Mouse (Mus musculus) kidney, postnatal 10 days (tissue): ENCODE results near the gene Tatdn3.
A peak's percentile ranks its signal among the peaks of the same experiment; 100 is the strongest.

ENCODE experiments used
- DNase-seq: peaks from one replicate; pipeline ENCODE4 v3.0.0; 2021; ENCODE audit warnings: mixed read lengths

The Tatdn3 gene

GRCm38 (mm10) chr1:191075199-191075883 lies 12.6 kb upstream of the Tatdn3 start:
- peak; percentile 82 for DNase-seq

DNA sequence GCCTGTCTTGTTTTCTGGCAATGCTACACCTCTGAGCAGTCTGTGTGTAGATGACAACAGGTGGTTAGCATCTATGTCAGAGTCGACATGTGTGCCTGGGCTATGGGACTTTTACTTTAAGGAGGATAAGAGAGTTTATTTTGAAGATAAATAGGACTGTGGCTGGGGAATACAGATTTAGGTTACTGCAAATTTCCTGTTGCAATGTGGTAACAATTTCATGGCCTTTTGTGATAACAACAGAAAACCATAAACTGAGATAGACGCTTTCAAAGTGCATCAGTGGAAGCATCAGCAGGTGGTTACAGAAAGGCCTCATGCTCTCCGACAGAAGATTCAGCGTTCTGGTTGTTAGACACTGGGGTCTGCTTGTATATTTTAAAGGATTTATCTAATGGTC lies 10.8 kb upstream of the Tatdn3 start:
- no peak for DNase-seq

GRCm38 (mm10) chr1:191073001-191073400 lies 10.3 kb upstream of the Tatdn3 start:
- DNase-seq: peak; percentile 88

DNA sequence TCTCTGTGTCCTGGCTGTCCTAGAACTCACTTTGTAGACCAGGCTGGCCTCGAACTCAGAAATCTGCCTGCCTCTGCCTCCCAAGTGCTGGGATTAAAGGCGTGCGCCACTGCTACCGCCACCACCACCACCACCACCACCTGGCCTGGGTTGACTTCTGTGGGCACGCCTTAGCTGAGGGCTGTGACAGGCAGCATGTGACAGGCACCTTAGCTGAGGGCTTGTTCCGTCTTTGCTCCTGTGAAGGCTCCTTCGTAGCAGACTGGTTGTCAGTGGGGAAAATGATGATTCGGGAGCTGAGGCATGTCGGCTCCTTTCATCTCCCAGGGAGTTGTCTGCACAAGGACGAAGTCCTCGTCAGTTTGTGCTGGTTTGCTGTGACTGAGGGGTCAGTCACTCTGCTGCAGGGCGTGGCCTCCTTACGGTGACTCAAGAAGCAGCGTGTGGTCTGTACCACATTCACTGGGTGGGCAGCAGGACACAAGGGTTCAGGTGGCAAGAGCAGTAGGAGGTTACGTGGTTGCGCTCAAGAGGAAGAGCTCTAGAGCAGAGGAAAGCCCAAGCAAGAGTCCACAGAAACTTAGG lies 9.7 kb upstream of the Tatdn3 start:
- no peak for DNase-seq

DNA sequence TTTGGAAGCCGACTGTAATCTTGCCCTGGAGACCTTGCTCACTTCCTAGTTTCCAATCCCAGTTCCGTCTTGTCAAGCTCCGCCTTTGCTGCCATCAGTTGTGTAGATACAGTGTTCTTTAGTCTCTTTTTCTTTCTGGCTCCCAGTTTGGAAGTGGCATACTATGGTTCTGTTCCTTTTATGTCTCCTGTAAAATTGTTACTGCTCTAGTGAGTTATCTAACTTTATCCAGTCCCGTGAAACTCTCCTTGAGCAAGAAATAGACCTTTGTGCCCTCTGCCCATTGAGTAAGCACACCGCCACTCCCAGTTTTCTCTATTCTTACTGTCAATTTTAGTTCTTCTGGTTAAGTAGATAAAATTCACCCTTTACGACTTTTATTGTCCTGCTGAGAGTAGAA lies 8.9 kb upstream of the Tatdn3 start:
- DNase-seq: no peak

DNA sequence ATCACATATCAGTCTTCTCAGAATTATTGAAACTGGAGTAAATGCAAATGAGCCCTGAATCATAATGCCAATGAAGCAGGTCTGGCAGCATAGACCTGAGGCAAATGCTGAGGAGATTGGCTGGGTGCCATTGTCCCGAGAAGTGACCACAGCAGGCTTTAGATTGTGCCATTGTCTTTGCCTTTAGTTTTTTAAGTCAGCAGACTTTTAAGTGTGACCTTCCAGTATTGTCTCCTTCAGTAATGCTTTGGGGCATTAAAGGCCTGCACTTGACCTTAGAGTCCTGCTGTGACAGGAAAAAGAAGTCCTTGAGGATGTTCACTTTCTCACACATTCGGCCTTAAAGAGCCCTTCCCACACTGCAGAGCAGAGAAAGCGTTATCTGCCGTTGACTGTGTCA lies 7.5 kb upstream of the Tatdn3 start:
- no peak for DNase-seq

GRCm38 (mm10) chr1:191068377-191068776 lies 5.6 kb upstream of the Tatdn3 start:
- DNase-seq: peak; percentile 53

DNA sequence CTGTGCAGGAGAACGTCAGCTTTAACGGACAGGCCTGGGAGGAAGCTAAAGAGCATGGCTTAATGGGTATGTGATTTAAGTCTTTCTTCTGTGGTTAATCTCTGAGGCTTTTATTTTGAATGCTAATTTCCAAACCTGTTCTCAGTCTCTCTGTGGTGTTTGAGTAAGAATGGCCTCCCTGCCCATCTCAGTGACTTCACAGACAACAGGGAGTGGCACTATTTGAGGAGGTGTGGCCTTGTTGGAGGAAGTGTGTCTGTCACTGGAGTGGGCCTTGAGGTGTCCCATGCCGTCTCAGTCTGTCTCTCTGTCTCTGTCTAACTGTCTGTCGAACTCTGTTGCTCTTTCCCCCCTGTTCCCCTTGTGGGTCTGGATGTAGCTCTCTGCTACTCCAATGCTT lies 2.5 kb upstream of the Tatdn3 start:
- DNase-seq: no peak

GRCm38 (mm10) chr1:191064535-191064934 lies 1.8 kb upstream of the Tatdn3 start:
- no peak for DNase-seq

DNA sequence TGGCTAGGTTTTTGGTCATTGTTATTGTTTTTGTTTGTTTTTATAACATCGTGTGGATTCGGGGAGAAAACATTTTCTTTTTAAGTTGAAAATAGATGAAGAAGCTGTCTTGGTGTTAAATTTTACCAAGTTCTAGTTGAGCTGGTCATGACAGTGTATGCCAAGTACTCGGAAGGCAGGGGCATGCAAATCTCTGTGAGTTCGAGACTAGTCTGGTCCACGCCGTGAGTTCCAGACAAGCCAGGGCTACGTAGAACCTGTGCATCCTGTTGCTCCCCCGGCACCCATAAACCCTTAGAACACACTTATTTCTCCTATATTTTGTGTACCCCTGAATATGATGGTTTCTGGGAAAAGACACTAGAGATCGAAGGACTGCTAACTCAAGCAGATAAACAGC lies 968 bp upstream of the Tatdn3 start:
- DNase-seq: no peak

DNA sequence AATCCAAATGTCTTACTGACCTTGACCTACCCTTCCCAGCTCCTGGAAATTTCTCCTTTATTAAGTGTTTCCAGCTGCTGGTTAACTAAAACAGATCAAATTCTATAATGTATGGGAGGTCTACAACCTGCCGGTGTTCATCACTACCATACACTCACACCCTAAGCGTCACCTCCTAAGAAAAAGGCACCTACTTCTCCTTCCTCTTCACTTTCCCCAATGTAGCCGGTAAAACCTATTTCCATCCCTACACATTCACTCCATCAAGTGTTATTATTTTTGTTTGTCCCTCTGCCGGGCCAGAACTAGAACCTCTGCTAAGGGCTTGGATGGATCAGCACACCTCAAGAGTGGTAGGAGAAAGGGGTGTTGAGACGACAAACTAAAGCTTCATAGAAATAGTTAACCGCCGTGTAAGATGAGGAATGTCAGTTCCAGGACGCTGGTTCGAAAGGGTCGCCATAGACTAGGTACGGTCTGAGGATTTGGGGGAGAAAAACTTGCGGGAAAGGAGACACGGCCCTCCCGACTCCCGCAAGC lies 421 bp downstream of the Tatdn3 start:
- no peak for DNase-seq

DNA sequence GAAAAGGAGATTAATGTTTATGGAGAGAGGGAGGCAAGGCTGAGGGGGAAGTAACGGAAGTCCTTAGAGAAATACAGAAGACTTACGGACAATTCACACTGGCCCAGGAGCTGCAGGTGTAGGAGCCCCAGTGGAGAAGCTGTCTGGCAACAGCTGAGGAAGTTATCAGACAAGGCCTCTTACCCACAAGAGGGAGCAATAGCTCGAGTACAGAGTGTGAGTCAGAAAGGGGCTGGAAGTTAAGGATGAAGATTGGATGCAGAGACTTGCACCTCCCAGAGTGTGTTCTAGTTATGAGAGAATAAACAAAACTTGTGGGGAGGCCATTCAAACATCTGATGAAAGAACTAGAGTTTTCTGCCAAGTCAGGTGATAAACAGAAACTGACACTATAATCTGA lies 5.3 kb downstream of the Tatdn3 start:
- no peak for DNase-seq

GRCm38 (mm10) chr1:191055533-191055873 lies 7.2 kb downstream of the Tatdn3 start:
- DNase-seq: no peak

DNA sequence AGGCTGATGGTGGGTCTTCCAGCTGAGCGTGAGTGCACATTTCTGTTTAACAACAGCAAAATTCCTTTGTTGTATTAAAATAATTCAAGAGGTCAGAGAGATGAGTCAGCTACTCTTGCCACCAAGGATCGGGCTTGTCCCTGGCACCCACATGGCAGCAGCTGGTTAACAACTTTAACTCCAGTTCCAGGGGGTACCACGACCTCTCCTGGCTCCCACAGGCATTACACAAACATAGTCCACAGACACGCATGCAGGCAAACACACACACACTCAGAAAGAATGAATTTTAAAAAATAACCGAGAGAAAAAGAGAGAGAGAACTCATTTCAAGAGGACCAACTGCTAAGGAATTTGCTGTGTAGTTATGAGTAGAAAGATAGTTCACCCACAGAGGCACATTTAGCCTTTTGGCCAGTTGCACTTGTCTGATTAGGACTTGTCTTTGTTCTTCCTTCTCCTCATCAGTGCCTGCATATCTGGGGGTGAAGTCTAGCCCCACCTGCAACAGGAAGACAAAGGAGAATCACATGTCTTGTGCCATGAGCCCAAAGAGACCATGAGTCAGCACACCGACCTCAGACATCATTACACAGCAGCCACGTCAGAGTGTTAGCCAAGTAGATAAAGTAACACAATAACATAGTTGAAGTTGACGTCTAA lies 7.7 kb downstream of the Tatdn3 start:
- DNase-seq: no peak

DNA sequence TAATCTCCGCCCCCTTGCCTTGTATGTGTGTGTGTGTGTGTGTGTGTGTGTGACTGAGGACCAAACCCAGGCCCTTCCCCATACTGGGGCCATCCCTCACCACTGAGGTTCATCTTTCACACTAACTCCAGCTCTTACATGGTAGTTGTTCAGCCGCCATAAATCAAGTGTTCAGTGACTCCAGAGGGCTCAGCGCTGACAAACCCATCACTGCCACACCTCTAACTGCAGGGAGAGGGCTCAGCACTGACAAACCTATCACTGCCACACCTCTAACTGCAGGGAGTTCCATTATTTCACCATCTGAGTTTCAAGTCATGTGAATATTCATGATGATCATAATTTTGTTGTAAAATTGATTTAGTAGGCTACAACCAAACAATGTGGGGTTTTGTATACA lies 9.2 kb downstream of the Tatdn3 start:
- no peak for DNase-seq

- no peak for DNase-seq
Observed at GRCm38 (mm10) chr1:191046231-191046824, 16.4 kb downstream of the Tatdn3 start.

- DNase-seq: no peak
Observed at GRCm38 (mm10) chr1:191045264-191045663, 17.5 kb downstream of the Tatdn3 start.

GRCm38 (mm10) chr1:191042688-191043087 lies 20.0 kb downstream of the Tatdn3 start:
- DNase-seq: peak; percentile 46

DNA sequence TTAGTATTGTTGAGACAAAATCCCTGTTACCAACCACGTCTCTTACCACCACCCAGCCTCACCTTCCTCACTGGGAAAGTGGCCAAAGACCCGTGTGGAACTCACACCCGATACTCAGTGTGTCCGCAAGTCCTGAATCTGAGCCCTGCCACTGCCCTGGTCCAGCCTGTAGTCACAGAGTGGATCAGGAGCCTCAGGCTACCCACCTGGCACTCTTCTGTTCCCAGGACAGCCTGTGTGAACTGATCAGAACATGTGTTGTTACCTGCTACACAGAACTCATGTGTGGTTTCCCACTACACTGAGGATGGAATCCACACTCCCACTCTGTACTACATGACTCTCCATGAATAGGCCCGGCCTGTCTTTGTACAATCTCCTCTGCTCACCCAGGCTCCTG lies 20.6 kb downstream of the Tatdn3 start:
- DNase-seq: no peak

DNA sequence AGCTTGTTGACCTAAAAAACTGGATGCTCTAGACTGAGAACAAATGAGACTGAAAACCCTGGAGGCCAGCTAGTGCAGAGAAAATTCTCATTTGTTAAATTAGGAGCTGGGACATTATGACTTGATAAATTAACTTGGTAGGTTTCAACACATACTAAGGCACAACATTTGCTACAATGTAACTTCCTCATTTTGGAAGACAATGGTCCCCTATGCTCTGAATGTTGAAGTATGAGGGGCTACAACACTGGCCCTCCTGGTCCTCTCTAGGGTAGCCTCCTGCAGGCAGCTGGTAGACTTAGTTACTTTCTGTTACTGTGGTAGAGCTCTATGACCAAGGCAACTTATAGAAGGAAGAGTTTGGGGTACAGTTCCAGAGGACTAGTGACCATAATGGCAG lies 21.4 kb downstream of the Tatdn3 start:
- no peak for DNase-seq

DNA sequence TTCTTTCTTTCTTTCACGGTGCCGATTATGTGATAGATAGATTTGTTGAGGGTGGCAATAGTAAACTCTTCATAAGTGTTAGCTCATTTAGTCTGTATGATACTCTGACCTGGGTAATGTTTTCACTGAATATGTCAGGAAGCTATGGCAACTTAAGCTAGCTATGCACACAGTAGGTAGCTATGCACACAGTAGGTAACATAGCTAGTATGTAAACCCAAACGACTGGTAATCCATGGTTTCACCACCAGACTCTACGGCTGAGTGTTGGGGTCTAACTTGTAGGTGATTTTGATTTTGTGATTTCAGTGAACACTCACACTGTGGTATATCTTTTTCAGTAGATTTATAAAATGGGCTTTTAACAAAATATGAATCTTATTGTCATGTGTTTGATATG lies 24.7 kb downstream of the Tatdn3 start:
- DNase-seq: no peak

DNA sequence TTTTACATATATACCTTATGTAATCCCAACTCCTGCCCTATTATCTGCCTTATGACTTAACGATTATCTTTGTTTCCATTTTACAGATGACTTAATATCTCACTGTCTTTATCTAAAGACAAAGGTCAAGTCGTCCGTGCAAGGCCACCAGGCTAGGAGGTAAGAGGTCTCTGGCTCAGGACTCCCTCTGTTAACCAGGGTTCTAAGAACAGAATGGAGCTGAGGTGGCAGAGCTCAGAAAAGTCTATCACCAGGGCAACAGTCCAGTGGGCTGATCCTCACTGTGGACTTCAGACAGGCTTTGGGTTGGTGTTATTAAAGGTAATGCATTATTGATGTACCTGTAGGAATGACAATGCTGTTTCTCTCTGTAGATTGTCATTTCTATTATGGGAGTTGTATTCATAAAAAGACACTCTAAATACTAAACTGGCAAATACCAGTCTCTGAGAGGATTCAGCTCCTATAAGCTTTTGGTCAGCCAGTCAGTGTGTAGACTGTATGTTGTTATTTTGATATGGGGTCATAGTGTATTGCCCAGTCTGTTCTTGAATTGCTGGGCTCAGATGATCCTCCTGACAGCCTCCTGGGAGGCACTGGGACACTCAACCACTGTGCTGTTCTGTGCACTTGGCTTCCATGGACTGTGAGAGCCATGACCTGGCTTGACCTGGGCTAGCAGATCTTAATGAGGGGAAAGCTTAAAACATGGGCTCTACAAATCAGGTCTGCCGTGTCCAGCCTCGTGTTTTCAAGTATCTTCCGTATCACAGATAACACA lies 26.0 kb downstream of the Tatdn3 start, which contains the start of gene Spata45:
Spata45 (plus strand) TSS at position 86 of the 781 bp plus-strand sequence.
- DNase-seq: no peak

- no peak for DNase-seq
Observed at GRCm38 (mm10) chr1:191035649-191036048, 27.1 kb downstream of the Tatdn3 start.
